Mouse (Mus musculus): ENCODE results near the gene Ptprn2. TPM values are rescaled to one million over a fixed set of nuclear protein-coding genes. Genes with fewer than 3 reads are reported as not detected.

Gene Ptprn2
- polyA plus RNA-seq, 1 experiment from 2014 or later: 3.5 TPM

GRCm38 (mm10) chr12:116540608-116541007, 55.1 kb downstream of the Ptprn2 start:
- H3K27ac ChIP-seq (ENCODE audit: low read length): no peak overlapping the region
- H3K36me3 ChIP-seq (ENCODE audit: control insufficient read depth, insufficient read depth, low read length): no peaks in the 10 kb centered on the region
- ATAC-seq (ENCODE audit: insufficient read depth, low FRiP score): no peak
- WGBS: 66% methylated on average over 1 of the region's 1 CpGs
- no peak overlapping the region for H3K4me2 ChIP-seq (ENCODE audit: low read depth, low read length)
- no peaks in the 10 kb centered on the region for H3K4me1 ChIP-seq (ENCODE audit: control insufficient read depth, insufficient read depth, low read length)
- H3K27me3 ChIP-seq (ENCODE audit: control insufficient read depth, insufficient read depth, low read length): no peaks in the 10 kb centered on the region
- no peak overlapping the region for H3K4me3 ChIP-seq (replicated peaks; ENCODE audit: low read length)
- H3K9ac ChIP-seq (ENCODE audit: low read length): no peak overlapping the region
- H3K9me3 ChIP-seq (replicated peaks; ENCODE audit: control insufficient read depth, low read length): no peaks in the 10 kb centered on the region

- no peak overlapping the region for H3K4me3 ChIP-seq (replicated peaks; ENCODE audit: low read length)
- ATAC-seq (ENCODE audit: insufficient read depth, low FRiP score): no peak
- WGBS: 78% methylated on average over 1 of the region's 1 CpGs
- H3K27me3 ChIP-seq (ENCODE audit: control insufficient read depth, insufficient read depth, low read length): no peaks in the 10 kb centered on the region
- no peak overlapping the region for H3K9ac ChIP-seq (ENCODE audit: low read length)
- H3K36me3 ChIP-seq (ENCODE audit: control insufficient read depth, insufficient read depth, low read length): no peaks in the 10 kb centered on the region
- no peaks in the 10 kb centered on the region for H3K4me1 ChIP-seq (ENCODE audit: control insufficient read depth, insufficient read depth, low read length)
- no peaks in the 10 kb centered on the region for H3K9me3 ChIP-seq (replicated peaks; ENCODE audit: control insufficient read depth, low read length)
- no peak overlapping the region for H3K4me2 ChIP-seq (ENCODE audit: low read depth, low read length)
- H3K27ac ChIP-seq (ENCODE audit: low read length): no peak overlapping the region
These were observed 64.5 kb downstream of the Ptprn2 start for GRCm38 (mm10) chr12:116550031-116550430.

DNA sequence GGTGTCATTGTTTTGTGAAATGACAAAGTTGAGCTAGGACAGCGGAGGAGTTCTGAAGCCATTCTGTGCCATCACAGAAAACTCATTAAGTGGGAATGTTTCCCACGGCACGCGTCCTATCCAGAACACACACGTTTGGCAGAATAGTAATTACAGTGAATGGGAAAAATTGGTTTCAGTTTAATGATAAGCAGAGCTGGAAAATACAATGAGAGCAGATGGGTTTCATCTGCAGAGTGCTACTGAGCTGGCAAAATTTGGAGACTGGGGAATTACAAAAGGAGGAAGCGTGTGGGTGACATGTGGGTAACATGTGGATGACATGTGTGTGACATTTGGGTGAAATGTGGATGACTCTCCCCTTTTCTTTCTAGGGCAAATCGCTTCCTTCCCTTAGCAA, 66.0 kb downstream of the Ptprn2 start:
- 82% methylated on average over 7 of the region's 7 CpGs for WGBS
- no peak overlapping the region for H3K4me2 ChIP-seq (ENCODE audit: low read depth, low read length)
- no peak overlapping the region for H3K27ac ChIP-seq (ENCODE audit: low read length)
- no peak overlapping the region for H3K4me3 ChIP-seq (replicated peaks; ENCODE audit: low read length)
- H3K9me3 ChIP-seq (replicated peaks; ENCODE audit: control insufficient read depth, low read length): no peaks in the 10 kb centered on the region
- no peak overlapping the region for H3K9ac ChIP-seq (ENCODE audit: low read length)
- no peak for ATAC-seq (ENCODE audit: insufficient read depth, low FRiP score)
- no peaks in the 10 kb centered on the region for H3K27me3 ChIP-seq (ENCODE audit: control insufficient read depth, insufficient read depth, low read length)
- no peaks in the 10 kb centered on the region for H3K36me3 ChIP-seq (ENCODE audit: control insufficient read depth, insufficient read depth, low read length)
- no peaks in the 10 kb centered on the region for H3K4me1 ChIP-seq (ENCODE audit: control insufficient read depth, insufficient read depth, low read length)

GRCm38 (mm10) chr12:116552306-116552705, 66.8 kb downstream of the Ptprn2 start:
- Histone ChIP-seq H3K9me3 (replicated peaks; ENCODE audit: control insufficient read depth, low read length) (no peaks in the 10 kb centered on the region), H3K4me1 (ENCODE audit: control insufficient read depth, insufficient read depth, low read length) (no peaks in the 10 kb centered on the region), H3K36me3 (ENCODE audit: control insufficient read depth, insufficient read depth, low read length) (no peaks in the 10 kb centered on the region), H3K27me3 (ENCODE audit: control insufficient read depth, insufficient read depth, low read length) (no peaks in the 10 kb centered on the region), H3K4me2 (ENCODE audit: low read depth, low read length) (no peak overlapping the region), H3K9ac (ENCODE audit: low read length) (no peak overlapping the region), H3K4me3 (replicated peaks; ENCODE audit: low read length) (no peak overlapping the region), H3K27ac (ENCODE audit: low read length) (no peak overlapping the region)
- ATAC-seq (ENCODE audit: insufficient read depth, low FRiP score): no peak
- WGBS: 89% methylated on average over 2 of the region's 2 CpGs

DNA sequence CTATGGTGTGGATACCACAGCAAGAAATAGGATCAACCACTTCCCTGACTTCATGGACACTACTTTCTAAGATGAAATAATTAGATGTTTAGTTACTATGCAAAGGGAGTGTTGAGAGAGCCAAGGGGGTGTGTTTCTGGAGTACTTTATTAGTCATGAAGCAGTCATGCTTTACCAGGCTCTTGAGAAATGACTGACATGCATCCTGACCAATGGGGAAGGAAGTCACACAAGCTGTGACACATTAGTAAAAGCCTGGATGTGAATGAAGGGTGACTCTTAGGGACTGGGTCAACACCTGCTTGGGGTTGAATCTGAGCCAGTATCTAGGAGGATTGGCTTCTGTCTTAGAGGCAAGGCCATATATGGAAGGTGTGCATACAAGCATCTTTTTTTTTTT, 67.8 kb downstream of the Ptprn2 start:
- Histone ChIP-seq H3K4me3 (replicated peaks; ENCODE audit: low read length) (no peak overlapping the region), H3K4me2 (ENCODE audit: low read depth, low read length) (no peak overlapping the region), H3K9me3 (replicated peaks; ENCODE audit: control insufficient read depth, low read length) (no peaks in the 10 kb centered on the region), H3K27ac (ENCODE audit: low read length) (no peak overlapping the region), H3K9ac (ENCODE audit: low read length) (no peak overlapping the region), H3K4me1 (ENCODE audit: control insufficient read depth, insufficient read depth, low read length) (no peaks in the 10 kb centered on the region), H3K36me3 (ENCODE audit: control insufficient read depth, insufficient read depth, low read length) (no peaks in the 10 kb centered on the region), H3K27me3 (ENCODE audit: control insufficient read depth, insufficient read depth, low read length) (no peaks in the 10 kb centered on the region)
- ATAC-seq (ENCODE audit: insufficient read depth, low FRiP score): no peak

- 61% methylated on average over 4 of the region's 4 CpGs for WGBS
- ATAC-seq (ENCODE audit: insufficient read depth, low FRiP score): no peak
These were observed 70.4 kb downstream of the Ptprn2 start for GRCm38 (mm10) chr12:116555964-116556363.

GRCm38 (mm10) chr12:116564441-116564840, 78.9 kb downstream of the Ptprn2 start:
- Histone ChIP-seq H3K36me3 (ENCODE audit: control insufficient read depth, insufficient read depth, low read length) (no peaks in the 10 kb centered on the region), H3K4me3 (replicated peaks; ENCODE audit: low read length) (no peak overlapping the region), H3K9ac (ENCODE audit: low read length) (no peak overlapping the region), H3K27ac (ENCODE audit: low read length) (no peak overlapping the region), H3K4me2 (ENCODE audit: low read depth, low read length) (no peak overlapping the region), H3K9me3 (replicated peaks; ENCODE audit: control insufficient read depth, low read length) (no peaks in the 10 kb centered on the region), H3K27me3 (ENCODE audit: control insufficient read depth, insufficient read depth, low read length) (no peaks in the 10 kb centered on the region), H3K4me1 (ENCODE audit: control insufficient read depth, insufficient read depth, low read length) (no peaks in the 10 kb centered on the region)
- no peak for ATAC-seq (ENCODE audit: insufficient read depth, low FRiP score)
- 53% methylated on average over 8 of the region's 8 CpGs for WGBS

More at GRCm38 (mm10) chr12:116555964-116556363, 70.4 kb downstream of the Ptprn2 start:
- no peaks in the 10 kb centered on the region for H3K9me3 ChIP-seq (replicated peaks; ENCODE audit: control insufficient read depth, low read length)
- no peaks in the 10 kb centered on the region for H3K27me3 ChIP-seq (ENCODE audit: control insufficient read depth, insufficient read depth, low read length)
- H3K9ac ChIP-seq (ENCODE audit: low read length): no peak overlapping the region
- no peak overlapping the region for H3K4me3 ChIP-seq (replicated peaks; ENCODE audit: low read length)
- H3K27ac ChIP-seq (ENCODE audit: low read length): no peak overlapping the region
- no peaks in the 10 kb centered on the region for H3K4me1 ChIP-seq (ENCODE audit: control insufficient read depth, insufficient read depth, low read length)
- H3K4me2 ChIP-seq (ENCODE audit: low read depth, low read length): no peak overlapping the region
- H3K36me3 ChIP-seq (ENCODE audit: control insufficient read depth, insufficient read depth, low read length): no peaks in the 10 kb centered on the region

GRCm38 (mm10) chr12:116566672-116567071, 81.2 kb downstream of the Ptprn2 start:
- H3K9me3 ChIP-seq (replicated peaks; ENCODE audit: control insufficient read depth, low read length): no peaks in the 10 kb centered on the region
- 57% methylated on average over 1 of the region's 1 CpGs for WGBS
- no peaks in the 10 kb centered on the region for H3K36me3 ChIP-seq (ENCODE audit: control insufficient read depth, insufficient read depth, low read length)
- no peaks in the 10 kb centered on the region for H3K27me3 ChIP-seq (ENCODE audit: control insufficient read depth, insufficient read depth, low read length)
- H3K9ac ChIP-seq (ENCODE audit: low read length): no peak overlapping the region
- H3K4me3 ChIP-seq (replicated peaks; ENCODE audit: low read length): no peak overlapping the region
- H3K4me2 ChIP-seq (ENCODE audit: low read depth, low read length): no peak overlapping the region
- no peaks in the 10 kb centered on the region for H3K4me1 ChIP-seq (ENCODE audit: control insufficient read depth, insufficient read depth, low read length)
- no peak overlapping the region for H3K27ac ChIP-seq (ENCODE audit: low read length)
- no peak for ATAC-seq (ENCODE audit: insufficient read depth, low FRiP score)

GRCm38 (mm10) chr12:116567170-116567569, 81.7 kb downstream of the Ptprn2 start:
- H3K9ac ChIP-seq (ENCODE audit: low read length): no peak overlapping the region
- no peak for ATAC-seq (ENCODE audit: insufficient read depth, low FRiP score)
- no peaks in the 10 kb centered on the region for H3K9me3 ChIP-seq (replicated peaks; ENCODE audit: control insufficient read depth, low read length)
- no peaks in the 10 kb centered on the region for H3K36me3 ChIP-seq (ENCODE audit: control insufficient read depth, insufficient read depth, low read length)
- H3K27me3 ChIP-seq (ENCODE audit: control insufficient read depth, insufficient read depth, low read length): no peaks in the 10 kb centered on the region
- H3K4me1 ChIP-seq (ENCODE audit: control insufficient read depth, insufficient read depth, low read length): no peaks in the 10 kb centered on the region
- H3K27ac ChIP-seq (ENCODE audit: low read length): no peak overlapping the region
- H3K4me2 ChIP-seq (ENCODE audit: low read depth, low read length): no peak overlapping the region
- no peak overlapping the region for H3K4me3 ChIP-seq (replicated peaks; ENCODE audit: low read length)
- WGBS: 80% methylated on average over 2 of the region's 2 CpGs

DNA sequence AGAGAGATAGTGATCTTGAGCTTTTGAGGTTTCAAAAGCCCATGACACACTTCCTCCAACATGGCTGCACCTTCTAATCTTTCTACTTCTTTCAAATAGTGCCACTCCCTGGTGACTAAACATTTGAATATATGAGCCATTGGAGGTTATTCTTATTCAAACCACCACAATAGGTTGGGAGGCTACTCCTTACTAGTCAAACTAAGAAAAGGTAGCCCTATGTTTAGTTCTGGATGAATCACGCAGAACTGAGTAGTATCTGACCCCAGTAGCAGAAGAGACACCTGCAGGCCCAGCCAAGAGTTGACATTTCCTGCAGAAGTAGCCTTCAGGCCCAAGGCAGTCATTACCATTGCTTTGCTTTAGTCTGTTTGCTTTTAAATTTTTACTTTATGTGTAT, 84.0 kb downstream of the Ptprn2 start:
- no peaks in the 10 kb centered on the region for H3K9me3 ChIP-seq (replicated peaks; ENCODE audit: control insufficient read depth, low read length)
- no peak overlapping the region for H3K4me2 ChIP-seq (ENCODE audit: low read depth, low read length)
- no peaks in the 10 kb centered on the region for H3K4me1 ChIP-seq (ENCODE audit: control insufficient read depth, insufficient read depth, low read length)
- 56% methylated on average over 1 of the region's 1 CpGs for WGBS
- H3K36me3 ChIP-seq (ENCODE audit: control insufficient read depth, insufficient read depth, low read length): no peaks in the 10 kb centered on the region
- no peaks in the 10 kb centered on the region for H3K27me3 ChIP-seq (ENCODE audit: control insufficient read depth, insufficient read depth, low read length)
- ATAC-seq (ENCODE audit: insufficient read depth, low FRiP score): no peak
- H3K4me3 ChIP-seq (replicated peaks; ENCODE audit: low read length): no peak overlapping the region
- H3K9ac ChIP-seq (ENCODE audit: low read length): no peak overlapping the region
- H3K27ac ChIP-seq (ENCODE audit: low read length): no peak overlapping the region
